Mouse (Mus musculus): ENCODE data around the gene Slc6a14. TPM values are rescaled to one million over a fixed set of nuclear protein-coding genes. Genes with fewer than 3 reads are reported as not detected.

Slc6a14 gene
- polyA plus RNA-seq (2015; fragmentation: Nextera tagmentation; extraction: Ambion mirVana), result not detected in 2 replicates

- no peak within 1 kb of the TSS for H3K4me3 ChIP-seq (replicated peaks; ENCODE audit: low read length)
- no peaks in the 10 kb centered on the region for H3K36me3 ChIP-seq (ENCODE audit: control insufficient read depth, insufficient read depth)
- H3K4me2 ChIP-seq (ENCODE audit: low read length), result no peak within 1 kb of the TSS
- H3K9ac ChIP-seq (replicated peaks; ENCODE audit: low read depth, low read length), result no peak within 1 kb of the TSS
- ATAC-seq, result no peak
- H3K27me3 ChIP-seq (replicated peaks; ENCODE audit: control insufficient read depth, insufficient read depth, low read length), result no peaks in the 10 kb centered on the region
- WGBS, result 61% methylated on average over 7 of the region's 7 CpGs
- H3K9me3 ChIP-seq (ENCODE audit: control insufficient read depth, low read length), result no peaks in the 10 kb centered on the region
- no peak within 1 kb of the TSS for H3K27ac ChIP-seq (ENCODE audit: low read length)
- no peaks in the 10 kb centered on the region for H3K4me1 ChIP-seq (replicated peaks; ENCODE audit: control insufficient read depth, insufficient read depth, low read length)
These were observed at the start of gene Slc6a14 for GRCm38 (mm10) chrX:21714829-21715228. Gene Slc6a14 (plus strand): TSS chrX:21714896.

- Histone ChIP-seq H3K4me1 (replicated peaks; ENCODE audit: control insufficient read depth, insufficient read depth, low read length) (no peaks in the 10 kb centered on the region), H3K4me2 (ENCODE audit: low read length) (no peak overlapping the region), H3K36me3 (ENCODE audit: control insufficient read depth, insufficient read depth) (no peaks in the 10 kb centered on the region), H3K27me3 (replicated peaks; ENCODE audit: control insufficient read depth, insufficient read depth, low read length) (no peaks in the 10 kb centered on the region), H3K9me3 (ENCODE audit: control insufficient read depth, low read length) (no peaks in the 10 kb centered on the region), H3K27ac (ENCODE audit: low read length) (no peak overlapping the region), H3K4me3 (replicated peaks; ENCODE audit: low read length) (no peak overlapping the region), H3K9ac (replicated peaks; ENCODE audit: low read depth, low read length) (no peak overlapping the region)
- no peak for ATAC-seq
- WGBS, result 37% methylated on average over 7 of the region's 7 CpGs
These were observed 43.8 kb upstream of the Slc6a14 start for GRCm38 (mm10) chrX:21670896-21671295.

GRCm38 (mm10) chrX:21695220-21695619 is 19.5 kb upstream of the Slc6a14 start:
- no peaks in the 10 kb centered on the region for H3K27me3 ChIP-seq (replicated peaks; ENCODE audit: control insufficient read depth, insufficient read depth, low read length)
- ATAC-seq, result no peak
- no peak overlapping the region for H3K27ac ChIP-seq (ENCODE audit: low read length)
- H3K9me3 ChIP-seq (ENCODE audit: control insufficient read depth, low read length), result no peaks in the 10 kb centered on the region
- no peak overlapping the region for H3K4me2 ChIP-seq (ENCODE audit: low read length)
- no peak overlapping the region for H3K9ac ChIP-seq (replicated peaks; ENCODE audit: low read depth, low read length)
- H3K36me3 ChIP-seq (ENCODE audit: control insufficient read depth, insufficient read depth), result no peaks in the 10 kb centered on the region
- no peaks in the 10 kb centered on the region for H3K4me1 ChIP-seq (replicated peaks; ENCODE audit: control insufficient read depth, insufficient read depth, low read length)
- H3K4me3 ChIP-seq (replicated peaks; ENCODE audit: low read length), result no peak overlapping the region
- 73% methylated on average over 6 of the region's 6 CpGs for WGBS

GRCm38 (mm10) chrX:21695687-21696086 is 19.0 kb upstream of the Slc6a14 start:
- no peak for ATAC-seq
- Histone ChIP-seq H3K27me3 (replicated peaks; ENCODE audit: control insufficient read depth, insufficient read depth, low read length) (no peaks in the 10 kb centered on the region), H3K36me3 (ENCODE audit: control insufficient read depth, insufficient read depth) (no peaks in the 10 kb centered on the region), H3K4me2 (ENCODE audit: low read length) (no peak overlapping the region), H3K9me3 (ENCODE audit: control insufficient read depth, low read length) (no peaks in the 10 kb centered on the region), H3K4me1 (replicated peaks; ENCODE audit: control insufficient read depth, insufficient read depth, low read length) (no peaks in the 10 kb centered on the region), H3K4me3 (replicated peaks; ENCODE audit: low read length) (no peak overlapping the region), H3K9ac (replicated peaks; ENCODE audit: low read depth, low read length) (no peak overlapping the region), H3K27ac (ENCODE audit: low read length) (no peak overlapping the region)
- WGBS, result 94% methylated on average over 3 of the region's 3 CpGs

GRCm38 (mm10) chrX:21701646-21702045 is 13.1 kb upstream of the Slc6a14 start:
- Histone ChIP-seq H3K36me3 (ENCODE audit: control insufficient read depth, insufficient read depth) (no peaks in the 10 kb centered on the region), H3K27me3 (replicated peaks; ENCODE audit: control insufficient read depth, insufficient read depth, low read length) (no peaks in the 10 kb centered on the region), H3K4me2 (ENCODE audit: low read length) (no peak overlapping the region), H3K27ac (ENCODE audit: low read length) (no peak overlapping the region), H3K4me3 (replicated peaks; ENCODE audit: low read length) (no peak overlapping the region), H3K9me3 (ENCODE audit: control insufficient read depth, low read length) (no peaks in the 10 kb centered on the region), H3K4me1 (replicated peaks; ENCODE audit: control insufficient read depth, insufficient read depth, low read length) (no peaks in the 10 kb centered on the region), H3K9ac (replicated peaks; ENCODE audit: low read depth, low read length) (no peak overlapping the region)
- ATAC-seq, result no peak
- 74% methylated on average over 4 of the region's 4 CpGs for WGBS

- ATAC-seq, result no peak
- Histone ChIP-seq H3K36me3 (ENCODE audit: control insufficient read depth, insufficient read depth) (no peaks in the 10 kb centered on the region), H3K4me2 (ENCODE audit: low read length) (no peak overlapping the region), H3K4me1 (replicated peaks; ENCODE audit: control insufficient read depth, insufficient read depth, low read length) (no peaks in the 10 kb centered on the region), H3K4me3 (replicated peaks; ENCODE audit: low read length) (no peak overlapping the region), H3K9ac (replicated peaks; ENCODE audit: low read depth, low read length) (no peak overlapping the region), H3K9me3 (ENCODE audit: control insufficient read depth, low read length) (no peaks in the 10 kb centered on the region), H3K27me3 (replicated peaks; ENCODE audit: control insufficient read depth, insufficient read depth, low read length) (no peaks in the 10 kb centered on the region), H3K27ac (ENCODE audit: low read length) (no peak overlapping the region)
- WGBS, result 77% methylated on average over 1 of the region's 1 CpGs
These were observed 10.2 kb upstream of the Slc6a14 start for GRCm38 (mm10) chrX:21704470-21704869.

GRCm38 (mm10) chrX:21715293-21715692 is 597 bp downstream of the Slc6a14 start:
- ATAC-seq, result no peak
- H3K27me3 ChIP-seq (replicated peaks; ENCODE audit: control insufficient read depth, insufficient read depth, low read length), result no peaks in the 10 kb centered on the region
- 67% methylated on average over 5 of the region's 5 CpGs for whole genome bisulfite sequencing
- H3K4me1 ChIP-seq (replicated peaks; ENCODE audit: control insufficient read depth, insufficient read depth, low read length), result no peaks in the 10 kb centered on the region
- H3K4me2 ChIP-seq (ENCODE audit: low read length), result no peak overlapping the region
- no peak overlapping the region for H3K27ac ChIP-seq (ENCODE audit: low read length)
- no peak overlapping the region for H3K4me3 ChIP-seq (replicated peaks; ENCODE audit: low read length)
- no peaks in the 10 kb centered on the region for H3K36me3 ChIP-seq (ENCODE audit: control insufficient read depth, insufficient read depth)
- no peaks in the 10 kb centered on the region for H3K9me3 ChIP-seq (ENCODE audit: control insufficient read depth, low read length)
- H3K9ac ChIP-seq (replicated peaks; ENCODE audit: low read depth, low read length), result no peak overlapping the region

- no peak for ATAC-seq
- H3K9ac ChIP-seq (replicated peaks; ENCODE audit: low read depth, low read length), result no peak overlapping the region
- H3K4me2 ChIP-seq (ENCODE audit: low read length), result no peak overlapping the region
- no peaks in the 10 kb centered on the region for H3K27me3 ChIP-seq (replicated peaks; ENCODE audit: control insufficient read depth, insufficient read depth, low read length)
- H3K9me3 ChIP-seq (ENCODE audit: control insufficient read depth, low read length), result no peaks in the 10 kb centered on the region
- no peak overlapping the region for H3K27ac ChIP-seq (ENCODE audit: low read length)
- H3K4me1 ChIP-seq (replicated peaks; ENCODE audit: control insufficient read depth, insufficient read depth, low read length), result no peaks in the 10 kb centered on the region
- WGBS, result 84% methylated on average over 2 of the region's 2 CpGs
- H3K4me3 ChIP-seq (replicated peaks; ENCODE audit: low read length), result no peak overlapping the region
- H3K36me3 ChIP-seq (ENCODE audit: control insufficient read depth, insufficient read depth), result no peaks in the 10 kb centered on the region
These were observed 2.2 kb downstream of the Slc6a14 start for GRCm38 (mm10) chrX:21716885-21717284.

- Histone ChIP-seq H3K4me1 (replicated peaks; ENCODE audit: control insufficient read depth, insufficient read depth, low read length) (no peaks in the 10 kb centered on the region), H3K4me2 (ENCODE audit: low read length) (no peak within 1 kb of the TSS), H3K27ac (ENCODE audit: low read length) (no peak within 1 kb of the TSS), H3K9ac (replicated peaks; ENCODE audit: low read depth, low read length) (no peak within 1 kb of the TSS), H3K36me3 (ENCODE audit: control insufficient read depth, insufficient read depth) (no peaks in the 10 kb centered on the region), H3K27me3 (replicated peaks; ENCODE audit: control insufficient read depth, insufficient read depth, low read length) (no peaks in the 10 kb centered on the region), H3K4me3 (replicated peaks; ENCODE audit: low read length) (no peak within 1 kb of the TSS), H3K9me3 (ENCODE audit: control insufficient read depth, low read length) (no peaks in the 10 kb centered on the region)
- ATAC-seq, result no peak
These were observed 30.3 kb downstream of the Slc6a14 start, which contains the start of gene Gm28269 for GRCm38 (mm10) chrX:21744997-21745396. Gene Gm28269 (minus strand): TSS chrX:21745097.

All from forebrain, embryonic 16.5 days (tissue).